Mouse (Mus musculus) forebrain, embryonic 11.5 days (tissue): ENCODE results near the gene Slc38a3. TPM values are rescaled to one million over a fixed set of nuclear protein-coding genes. Genes with fewer than 3 reads are reported as not detected.

Experiments
- ATAC-seq: fragments of 200-750 bp; cut with Nextera tagmentation; replicated peaks from 2 replicates; pipeline ENCODE4 v1.8.0; 2017; ENCODE audit warnings: moderate TSS enrichment; ENCODE audit not compliant: low FRiP score
- DNase-seq: peaks from one replicate; pipeline ENCODE4 v3.0.0-alpha.2; 2017; ENCODE audit warnings: low spot score
- H3K27ac ChIP-seq: fragments of 300-500 bp; sonication (generic); 2 replicates; pipeline ENCODE4 v1.5.1; 2014; ENCODE audit warnings: low read depth, low read length
- H3K27me3 ChIP-seq: fragments of 300-500 bp; sonication (generic); 2 replicates; pipeline ENCODE4 v1.6.1; 2014; ENCODE audit warnings: mild to moderate bottlenecking, low read length, mixed read lengths; ENCODE audit not compliant: control insufficient read depth, insufficient read depth
- H3K36me3 ChIP-seq: fragments of 300-500 bp; sonication (generic); 2 replicates; pipeline ENCODE4 v1.6.1; 2014; ENCODE audit warnings: mild to moderate bottlenecking, low read length, moderate library complexity, mixed read lengths; ENCODE audit not compliant: control insufficient read depth, insufficient read depth
- H3K4me1 ChIP-seq: fragments of 300-500 bp; sonication (generic); replicated peaks from 2 replicates; pipeline ENCODE4 v1.6.1; 2014; ENCODE audit warnings: low read length, mixed read lengths; ENCODE audit not compliant: control insufficient read depth, insufficient read depth
- H3K4me2 ChIP-seq: fragments of 300-500 bp; sonication (generic); 2 replicates; pipeline ENCODE4 v1.6.1; 2014; ENCODE audit warnings: low read depth, mild to moderate bottlenecking, low read length, moderate library complexity, mixed read lengths; ENCODE audit not compliant: severe bottlenecking
- H3K4me3 ChIP-seq: fragments of 300-500 bp; sonication (generic); 2 replicates; pipeline ENCODE4 v1.5.1; 2014; ENCODE audit warnings: low read depth, low read length
- H3K9ac ChIP-seq: fragments of 300-500 bp; sonication (generic); 2 replicates; pipeline ENCODE4 v1.6.1; 2014; ENCODE audit warnings: low read length
- H3K9me3 ChIP-seq: fragments of 300-500 bp; sonication (generic); 2 replicates; pipeline ENCODE4 v1.6.1; 2016; ENCODE audit warnings: low read length, mixed read lengths; ENCODE audit not compliant: control insufficient read depth
- WGBS: fragments of 180-500 bp; shearing (Covaris S2); extraction: QIAGEN DNeasy Blood & Tissue Kit; methylation state at CpG from one replicate; pipeline ENCODE4 v1.1.7; 2014; 5-methylcytosine and 5-hydroxymethylcytosine counted together
- polyA plus RNA-seq: library from polyadenylated mRNA; unstranded; fragments of >200 nt; fragmentation: Nextera tagmentation; extraction: Ambion mirVana; gene quantifications from 2 replicates; pipeline ENCODE4 v1.2.1, GENCODE M21; 2014

The Slc38a3 gene
- polyA plus RNA-seq, 1 experiment from 2014 or later: 6.7 TPM

GRCm38 (mm10) chr9:107609433-107609830 is 59.9 kb downstream of the Slc38a3 start:
- Histone ChIP-seq H3K36me3 (peaks cover 3% of the 10 kb centered on the region; the same call in 1 of the 2 replicates), H3K4me3 (no peak overlapping the region), H3K4me1 (peaks cover 52% of the 10 kb centered on the region), H3K9ac (peak overlapping the region; percentile 31), H3K27ac (0 out of 2 replicates have a peak overlapping the region, but pooled peaks have one; percentile 19), H3K27me3 (no peaks in the 10 kb centered on the region), H3K4me2 (no peak overlapping the region), H3K9me3 (no peaks in the 10 kb centered on the region)
- ATAC-seq: no peak
- DNase-seq: no peak
- 74% methylated on average over 4 of the region's 4 CpGs for WGBS

GRCm38 (mm10) chr9:107608741-107609432 is 60.4 kb downstream of the Slc38a3 start, which contains the start of gene Sema3b:
TSS of gene Sema3b (minus strand) at chr9:107609229.
- no peak within 1 kb of the TSS for H3K4me2 ChIP-seq

GRCm38 (mm10) chr9:107607653-107608245 is 61.6 kb downstream of the Slc38a3 start:
- 69% methylated on average over 8 of the region's 9 CpGs for WGBS
- Histone ChIP-seq H3K36me3 (no peaks in the 10 kb centered on the region), H3K9me3 (no peaks in the 10 kb centered on the region), H3K4me3 (no peak overlapping the region), H3K9ac (no peak overlapping the region), H3K4me2 (no peak overlapping the region), H3K27ac (no peak overlapping the region), H3K4me1 (peaks cover 46% of the 10 kb centered on the region), H3K27me3 (no peaks in the 10 kb centered on the region)
- ATAC-seq (no peak), DNase-seq (no peak)

More at GRCm38 (mm10) chr9:107608741-107609432, 60.4 kb downstream of the Slc38a3 start, which contains the start of gene Sema3b:
- no peaks in the 10 kb centered on the region for H3K27me3 ChIP-seq
- H3K9ac ChIP-seq: peak within 1 kb of the TSS; percentile 31
- 0 out of 2 replicates have a peak within 1 kb of the TSS, but pooled peaks have one; percentile 19 for H3K27ac ChIP-seq
- ATAC-seq: no peak
- no peaks in the 10 kb centered on the region for H3K36me3 ChIP-seq
- no peak within 1 kb of the TSS for H3K4me3 ChIP-seq
- no peak for DNase-seq
- H3K9me3 ChIP-seq: no peaks in the 10 kb centered on the region
- 43% methylated on average over 10 of the region's 12 CpGs for WGBS
- H3K4me1 ChIP-seq: peaks cover 53% of the 10 kb centered on the region

GRCm38 (mm10) chr9:107607036-107607435 is 62.3 kb downstream of the Slc38a3 start:
- no peak overlapping the region for H3K4me2 ChIP-seq
- ATAC-seq (no peak), DNase-seq (no peak)
- H3K36me3 ChIP-seq: no peaks in the 10 kb centered on the region
- peaks cover 48% of the 10 kb centered on the region for H3K4me1 ChIP-seq
- H3K4me3 ChIP-seq: no peak overlapping the region
- H3K9ac ChIP-seq: peak overlapping the region; percentile 27
- no peaks in the 10 kb centered on the region for H3K9me3 ChIP-seq
- 67% methylated on average over 2 of the region's 2 CpGs for WGBS
- no peaks in the 10 kb centered on the region for H3K27me3 ChIP-seq
- H3K27ac ChIP-seq: no peak overlapping the region

GRCm38 (mm10) chr9:107606591-107606990 is 62.7 kb downstream of the Slc38a3 start:
- no peak overlapping the region for H3K27ac ChIP-seq
- peaks cover 43% of the 10 kb centered on the region for H3K4me1 ChIP-seq
- H3K4me3 ChIP-seq: no peak overlapping the region
- no peaks in the 10 kb centered on the region for H3K9me3 ChIP-seq
- DNase-seq: no peak
- no peaks in the 10 kb centered on the region for H3K36me3 ChIP-seq
- peak overlapping the region; percentile 27 for H3K9ac ChIP-seq
- WGBS: 17% methylated on average over 9 of the region's 9 CpGs
- no peak overlapping the region for H3K4me2 ChIP-seq
- H3K27me3 ChIP-seq: no peaks in the 10 kb centered on the region
- ATAC-seq: no peak

GRCm38 (mm10) chr9:107605041-107605661 is 64.2 kb downstream of the Slc38a3 start:
- Histone ChIP-seq H3K4me2 (no peak overlapping the region), H3K36me3 (no peaks in the 10 kb centered on the region), H3K4me1 (peaks cover 39% of the 10 kb centered on the region), H3K27ac (no peak overlapping the region), H3K4me3 (no peak overlapping the region), H3K27me3 (no peaks in the 10 kb centered on the region), H3K9ac (peak overlapping the region; percentile 45), H3K9me3 (no peaks in the 10 kb centered on the region)
- DNase-seq (no peak), ATAC-seq (no peak)
- 38% methylated on average over 23 of the region's 23 CpGs for WGBS

- Histone ChIP-seq H3K9ac (no peak overlapping the region), H3K4me2 (no peak overlapping the region), H3K9me3 (no peaks in the 10 kb centered on the region), H3K4me3 (no peak overlapping the region), H3K27ac (no peak overlapping the region), H3K36me3 (no peaks in the 10 kb centered on the region), H3K27me3 (no peaks in the 10 kb centered on the region), H3K4me1 (peaks cover 28% of the 10 kb centered on the region)
- 79% methylated on average over 6 of the region's 6 CpGs for WGBS
- DNase-seq: no peak
- no peak for ATAC-seq
Observed at GRCm38 (mm10) chr9:107603251-107603650, 66.1 kb downstream of the Slc38a3 start.

- H3K36me3 ChIP-seq: no peaks in the 10 kb centered on the region
- H3K9me3 ChIP-seq: no peaks in the 10 kb centered on the region
- ATAC-seq (peak; percentile 67), DNase-seq (peak; percentile 95)
- H3K27ac ChIP-seq: no peak overlapping the region
- no peak overlapping the region for H3K4me3 ChIP-seq
- peak overlapping the region; percentile 35 for H3K9ac ChIP-seq
- H3K4me2 ChIP-seq: no peak overlapping the region
- H3K27me3 ChIP-seq: no peaks in the 10 kb centered on the region
- WGBS: 12% methylated on average over 10 of the region's 10 CpGs
- H3K4me1 ChIP-seq: peaks cover 23% of the 10 kb centered on the region
Observed at GRCm38 (mm10) chr9:107602068-107602648, 67.2 kb downstream of the Slc38a3 start.
